Comparison of ENCODE assay signal across 13 mouse cellular contexts in the genomic region with DNA sequence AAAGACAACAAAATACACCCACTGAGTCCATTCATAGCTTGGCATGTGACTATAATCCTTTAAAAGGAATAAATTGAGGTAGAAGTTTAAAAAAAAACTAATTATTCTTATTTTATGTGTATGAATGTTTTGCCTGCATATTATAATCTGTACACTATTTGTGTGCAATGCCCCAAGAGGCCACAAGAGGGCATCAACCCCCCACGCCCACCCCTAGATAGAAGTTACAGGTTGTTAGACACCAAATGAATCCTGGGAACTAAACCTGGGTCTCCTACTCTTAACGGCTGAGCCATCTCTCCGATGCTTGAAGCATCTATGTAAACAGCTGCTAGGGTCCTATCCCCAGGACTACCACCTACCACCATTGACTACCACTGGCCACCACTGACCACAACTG. TPM values are rescaled to one million over a fixed set of nuclear protein-coding genes. Genes with fewer than 3 reads are reported as not detected.
DNase-seq lines count a peak whose midpoint lies in the region; ATAC-seq and TF ChIP-seq lines count a peak whose summit lies in the region.
"Had no signal": no experiment of that assay in that cellular context is flagged by ENCODE, and none has a peak within 500 bp of the region (broad histone marks: within the 10 kb centered on the region; RNA-seq: fewer than 3 reads in every experiment).

No protein-coding gene starts in this region.

- H3K4me3 ChIP-seq in liver, adult 2 months (ENCODE audit: insufficient read depth, low read depth, low read length): no peak overlapping the region
- H3K4me3 ChIP-seq in liver, embryonic 12.5 days: no peak overlapping the region
- H3K4me3 ChIP-seq: hindbrain, embryonic 13.5 days; limb, embryonic 15.5 days had no signal

- no peaks in the 10 kb centered on the region for H3K79me2 ChIP-seq in liver, adult 2 months (ENCODE audit: control insufficient read depth, insufficient read depth, low read length)

- H3K36me3 ChIP-seq in liver, adult 2 months (ENCODE audit: control insufficient read depth, insufficient read depth, low read length): no peaks in the 10 kb centered on the region
- H3K36me3 ChIP-seq in liver, embryonic 12.5 days: no peaks in the 10 kb centered on the region
- no peaks in the 10 kb centered on the region for H3K36me3 ChIP-seq in splenic B cell, adult 2 months (ENCODE audit: control insufficient read depth, insufficient read depth, low read length, poor library complexity, severe bottlenecking)
- H3K36me3 ChIP-seq: hindbrain, embryonic 13.5 days; limb, embryonic 15.5 days had no signal

- H3K27me3 ChIP-seq in liver, adult 2 months (ENCODE audit: control insufficient read depth, insufficient read depth, low read length): no peaks in the 10 kb centered on the region
- no peaks in the 10 kb centered on the region for H3K27me3 ChIP-seq in liver, embryonic 12.5 days (replicated peaks)
- H3K27me3 ChIP-seq in splenic B cell, adult 2 months (ENCODE audit: control insufficient read depth, insufficient read depth, low read length, poor library complexity, severe bottlenecking): no peaks in the 10 kb centered on the region
- H3K27me3 ChIP-seq: hindbrain, embryonic 13.5 days; limb, embryonic 15.5 days had no signal

- TF ChIP-seq POLR2A in liver, adult 2 months (IDR thresholded peaks at IDR 0.05; ENCODE audit: extremely low read depth, insufficient read depth, low read length): no peak

- no peak overlapping the region for H3K9ac ChIP-seq in liver, adult 2 months (ENCODE audit: low read depth, low read length)
- no peak overlapping the region for H3K9ac ChIP-seq in liver, embryonic 12.5 days
- H3K9ac ChIP-seq: hindbrain, embryonic 13.5 days; limb, embryonic 15.5 days had no signal

- ATAC-seq in CD4-positive, CD25-positive, alpha-beta regulatory T cell, adult 4 months: no peak
- ATAC-seq in liver, embryonic 12.5 days: no peak

- 80% methylated on average over 3 of the region's 3 CpGs for WGBS in liver, adult 2 months
- WGBS in liver, embryonic 12.5 days (ENCODE audit: insufficient replicate concordance): 65% methylated on average over 3 of the region's 3 CpGs

- H3K9me3 ChIP-seq in liver, embryonic 12.5 days (replicated peaks): no peaks in the 10 kb centered on the region
- H3K9me3 ChIP-seq: hindbrain, embryonic 13.5 days; limb, embryonic 15.5 days had no signal

- peak; percentile 43 for DNase-seq in CD4-positive, CD25-positive, alpha-beta regulatory T cell, adult 2 months (ENCODE audit: low read depth, low spot score)
- DNase-seq in liver, adult 2 months (ENCODE audit: extremely low read depth, low read depth, low spot score): no peak
- peak; percentile 5 for DNase-seq in thymus, postnatal 25 days
- DNase-seq in thymus, postnatal 36 days: no peak
- DNase-seq in splenic B cell, adult 2 months (ENCODE audit: low read depth, low spot score): peak; percentile 23
- no peak for DNase-seq in spleen, postnatal 4 days (ENCODE audit: low spot score in 2 of 2)
- DNase-seq: adrenal gland, adult 2 months; cerebellum, postnatal 25 days had no signal

- no peaks in the 10 kb centered on the region for H3K4me1 ChIP-seq in liver, adult 2 months (ENCODE audit: control insufficient read depth, insufficient read depth, low read length)
- H3K4me1 ChIP-seq in liver, embryonic 12.5 days: no peaks in the 10 kb centered on the region
- H3K4me1 ChIP-seq: hindbrain, embryonic 13.5 days; limb, embryonic 15.5 days had no signal

- no peak overlapping the region for H3K4me2 ChIP-seq in liver, embryonic 12.5 days
- H3K4me2 ChIP-seq: hindbrain, embryonic 13.5 days; limb, embryonic 15.5 days had no signal

- peak; percentile 57 for TF ChIP-seq CTCF in liver, adult 2 months (IDR thresholded peaks at IDR 0.05; ENCODE audit: low read depth, low read length)

- no peak overlapping the region for H3K27ac ChIP-seq in liver, adult 2 months (replicated peaks; ENCODE audit: insufficient read depth, low read depth, low read length)
- H3K27ac ChIP-seq in liver, embryonic 12.5 days: no peak overlapping the region
- H3K27ac ChIP-seq: hindbrain, embryonic 13.5 days; limb, embryonic 15.5 days had no signal

RNA-seq across cellular contexts. Expression of a gene that starts 24.6 kb away (rescaled TPM):
- polyA plus RNA-seq in CD4-positive, CD25-positive, alpha-beta regulatory T cell, adult 4 months (2017; shearing (Covaris generic)): not detected
- total RNA-seq in liver, adult 2 months (2014; rRNA removed): not detected in 2 replicates
- polyA plus RNA-seq in liver, adult 2 months (2012; rRNA removed): 0.07 TPM in 1 of 2 replicates, not detected in the other
- polyA plus RNA-seq in liver, embryonic 12.5 days (2016; fragmentation: Nextera tagmentation; extraction: Ambion mirVana): 0.83 and 1.2 TPM in 2 replicates
- total RNA-seq: gastrocnemius, postnatal 4 days had no signal
- polyA plus RNA-seq: limb, embryonic 15.5 days had no signal

Comparison
In these comparisons a context has a peak if more than half of its experiments do, and no peak if none do; other contexts are left out.
1. DNase-seq: peak in CD4-positive, CD25-positive, alpha-beta regulatory T cell, adult 2 months (single experiment), thymus, postnatal 25 days (single experiment) and splenic B cell, adult 2 months (single experiment); none in liver, adult 2 months (single experiment), thymus, postnatal 36 days (0 of 2) and spleen, postnatal 4 days (0 of 2).